Mouse (Mus musculus): ENCODE measurements at regions not wholly inside any gene's neighbourhood (a gene's known extent, or its start where the extent isn't known, plus 50 kb on each side); places are given as distances from the start of the nearest gene placed in this dataset.

DNA sequence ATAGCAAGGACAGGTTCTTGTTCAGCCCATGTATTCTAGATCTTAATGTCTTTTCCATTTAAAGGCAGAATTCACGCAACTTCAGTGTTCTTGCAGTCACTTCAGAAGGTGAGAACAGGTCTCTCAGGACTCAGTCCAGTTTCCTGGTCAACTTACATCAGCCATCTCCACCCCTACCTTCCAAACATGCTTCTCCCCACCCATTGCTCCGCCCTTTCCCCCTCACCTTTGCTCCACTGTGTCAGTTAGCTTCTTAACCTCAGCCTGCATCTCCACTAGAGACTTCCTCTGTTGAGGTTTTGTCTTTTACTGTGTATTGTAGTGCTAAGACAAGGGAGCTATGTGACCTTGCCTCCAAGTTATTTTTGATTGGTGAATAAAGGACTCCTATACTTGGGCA, 127.0 kb upstream of the Dyrk2 start:
- Histone ChIP-seq H3K9me3 (ENCODE audit: control insufficient read depth, low read length) (no peaks in the 10 kb centered on the region), H3K9ac (replicated peaks) (no peak overlapping the region), H3K4me2 (ENCODE audit: low read depth) (no peak overlapping the region), H3K36me3 (replicated peaks; ENCODE audit: control insufficient read depth, insufficient read depth, low read depth) (no peaks in the 10 kb centered on the region), H3K27ac (no peak overlapping the region), H3K4me3 (ENCODE audit: insufficient read depth in 1 of 2, low read depth in 2 of 2, low read length in 2 of 2) (no peak overlapping the region), H3K4me1 (replicated peaks; ENCODE audit: control insufficient read depth in 2 of 2, insufficient read depth in 2 of 2, low read length in 1 of 2) (0 out of 4 replicates have a peak, but pooled peaks cover 0 to 2% of the 10 kb centered on the region in 2 experiments), H3K27me3 (ENCODE audit: control insufficient read depth, insufficient read depth, low read length) (no peaks in the 10 kb centered on the region)
- ATAC-seq (ENCODE audit: insufficient read depth): no peak
- no peak for TF ChIP-seq EP300 (IDR thresholded peaks at IDR 0.05; ENCODE audit: low read depth)
- TF ChIP-seq CTCF (IDR thresholded peaks at IDR 0.05; ENCODE audit: low read depth): no peak
- WGBS (ENCODE audit: insufficient replicate concordance): 58% methylated on average over 2 of the region's 2 CpGs
- DNase-seq (ENCODE audit: low read depth in 3 of 3, low spot score in 3 of 3): no peak

DNA sequence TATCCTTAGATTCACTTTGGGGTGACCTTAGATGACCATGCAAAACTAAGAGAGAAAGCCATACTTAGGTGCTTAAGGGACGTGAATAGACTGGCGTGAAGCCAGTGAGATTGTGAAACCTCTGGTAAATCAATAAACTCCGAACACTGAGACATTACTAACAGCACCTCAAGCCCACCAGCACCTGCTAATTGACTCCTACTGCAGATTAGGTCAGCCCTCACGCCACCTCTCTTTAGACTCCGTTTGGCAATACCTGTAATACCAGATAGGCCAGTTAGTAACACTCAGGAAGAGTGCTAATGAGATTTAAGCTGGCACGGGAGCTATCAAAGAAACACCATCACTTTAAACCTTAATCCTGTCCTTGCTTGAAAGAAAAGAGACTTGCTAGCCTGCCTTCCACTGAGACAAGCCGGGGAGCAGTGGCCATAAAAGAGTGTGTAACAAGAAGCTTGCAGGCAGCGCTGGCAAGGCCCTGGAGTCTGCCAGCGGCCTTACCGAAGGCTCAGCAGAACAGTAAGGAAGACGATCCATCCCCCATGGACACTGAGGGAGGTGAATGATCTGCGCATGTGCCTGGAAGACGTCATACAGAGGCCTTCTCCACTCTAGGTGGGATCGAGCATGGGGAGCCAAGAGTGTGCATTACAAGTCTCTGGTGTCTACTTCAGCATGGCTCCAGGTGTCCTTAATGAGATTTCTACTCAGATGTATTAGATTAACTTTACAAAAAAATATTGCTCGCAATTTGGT, 124.0 kb upstream of the Dyrk2 start:
- H3K27ac ChIP-seq: no peak overlapping the region
- no peaks in the 10 kb centered on the region for H3K36me3 ChIP-seq (replicated peaks; ENCODE audit: control insufficient read depth, insufficient read depth, low read depth)
- H3K9ac ChIP-seq (replicated peaks): no peak overlapping the region
- no peak overlapping the region for H3K4me2 ChIP-seq (ENCODE audit: low read depth)
- no peaks in the 10 kb centered on the region for H3K27me3 ChIP-seq (ENCODE audit: control insufficient read depth, insufficient read depth, low read length)
- 61% methylated on average over 15 of the region's 15 CpGs for WGBS (ENCODE audit: insufficient replicate concordance)
- H3K4me1 ChIP-seq (replicated peaks; ENCODE audit: control insufficient read depth in 2 of 2, insufficient read depth in 2 of 2, low read length in 1 of 2): 0 out of 4 replicates have a peak, but pooled peaks cover 0 to 2% of the 10 kb centered on the region in 2 experiments
- H3K9me3 ChIP-seq (ENCODE audit: control insufficient read depth, low read length): no peaks in the 10 kb centered on the region
- TF ChIP-seq EP300 (IDR thresholded peaks at IDR 0.05; ENCODE audit: low read depth) (no peak), CTCF (IDR thresholded peaks at IDR 0.05; ENCODE audit: low read depth) (no peak)
- H3K4me3 ChIP-seq (ENCODE audit: insufficient read depth in 1 of 2, low read depth in 2 of 2, low read length in 2 of 2): no peak overlapping the region
- DNase-seq (ENCODE audit: low read depth in 3 of 3, low spot score in 3 of 3) (no peak), ATAC-seq (ENCODE audit: insufficient read depth) (no peak)

- Histone ChIP-seq H3K27me3 (ENCODE audit: control insufficient read depth, insufficient read depth, low read length) (no peaks in the 10 kb centered on the region), H3K36me3 (replicated peaks; ENCODE audit: control insufficient read depth, insufficient read depth, low read depth) (no peaks in the 10 kb centered on the region), H3K27ac (no peak overlapping the region), H3K9me3 (ENCODE audit: control insufficient read depth, low read length) (no peaks in the 10 kb centered on the region), H3K4me3 (ENCODE audit: insufficient read depth in 1 of 2, low read depth in 2 of 2, low read length in 2 of 2) (no peak overlapping the region), H3K9ac (replicated peaks) (no peak overlapping the region), H3K4me1 (replicated peaks; ENCODE audit: control insufficient read depth in 2 of 2, insufficient read depth in 2 of 2, low read length in 1 of 2) (no peaks in the 10 kb centered on the region), H3K4me2 (ENCODE audit: low read depth) (no peak overlapping the region)
- no peak for DNase-seq (ENCODE audit: low read depth in 3 of 3, low spot score in 3 of 3)
- no peak for ATAC-seq (ENCODE audit: insufficient read depth)
- WGBS (ENCODE audit: insufficient replicate concordance): 67% methylated on average over 7 of the region's 7 CpGs
- TF ChIP-seq EP300 (IDR thresholded peaks at IDR 0.05; ENCODE audit: low read depth) (no peak), CTCF (IDR thresholded peaks at IDR 0.05; ENCODE audit: low read depth) (no peak)
Observed at GRCm38 (mm10) chr10:118991213-118991612, 121.2 kb upstream of the Dyrk2 start.

DNA sequence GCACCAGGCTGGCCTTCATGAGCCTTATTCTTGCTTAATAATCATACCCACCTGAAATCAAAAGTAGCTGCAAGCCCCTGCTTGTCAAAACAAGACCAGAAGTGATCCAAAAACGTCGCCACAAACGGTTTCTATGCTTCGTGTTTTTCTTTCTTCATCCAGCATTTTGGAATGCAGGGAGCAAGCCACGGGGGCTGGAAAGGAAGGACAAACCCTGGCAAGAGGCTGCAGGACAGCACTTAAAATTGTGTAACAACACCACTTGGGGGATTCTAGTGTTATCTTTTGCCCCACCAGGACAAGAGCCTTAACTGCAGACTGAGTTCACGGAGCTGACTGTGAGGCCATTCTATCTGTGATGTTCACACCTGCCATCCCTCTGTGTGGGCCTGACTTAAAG, 120.5 kb upstream of the Dyrk2 start:
- DNase-seq (ENCODE audit: low read depth in 3 of 3, low spot score in 3 of 3): no peak
- Histone ChIP-seq H3K9me3 (ENCODE audit: control insufficient read depth, low read length) (no peaks in the 10 kb centered on the region), H3K27ac (no peak overlapping the region), H3K27me3 (ENCODE audit: control insufficient read depth, insufficient read depth, low read length) (no peaks in the 10 kb centered on the region), H3K36me3 (replicated peaks; ENCODE audit: control insufficient read depth, insufficient read depth, low read depth) (no peaks in the 10 kb centered on the region), H3K4me2 (ENCODE audit: low read depth) (no peak overlapping the region), H3K4me3 (ENCODE audit: insufficient read depth in 1 of 2, low read depth in 2 of 2, low read length in 2 of 2) (no peak overlapping the region), H3K9ac (replicated peaks) (no peak overlapping the region), H3K4me1 (replicated peaks; ENCODE audit: control insufficient read depth in 2 of 2, insufficient read depth in 2 of 2, low read length in 1 of 2) (no peaks in the 10 kb centered on the region)
- ATAC-seq (ENCODE audit: insufficient read depth): no peak
- TF ChIP-seq EP300 (IDR thresholded peaks at IDR 0.05; ENCODE audit: low read depth) (no peak), CTCF (IDR thresholded peaks at IDR 0.05; ENCODE audit: low read depth) (no peak)
- 51% methylated on average over 6 of the region's 6 CpGs for WGBS (ENCODE audit: insufficient replicate concordance)

DNA sequence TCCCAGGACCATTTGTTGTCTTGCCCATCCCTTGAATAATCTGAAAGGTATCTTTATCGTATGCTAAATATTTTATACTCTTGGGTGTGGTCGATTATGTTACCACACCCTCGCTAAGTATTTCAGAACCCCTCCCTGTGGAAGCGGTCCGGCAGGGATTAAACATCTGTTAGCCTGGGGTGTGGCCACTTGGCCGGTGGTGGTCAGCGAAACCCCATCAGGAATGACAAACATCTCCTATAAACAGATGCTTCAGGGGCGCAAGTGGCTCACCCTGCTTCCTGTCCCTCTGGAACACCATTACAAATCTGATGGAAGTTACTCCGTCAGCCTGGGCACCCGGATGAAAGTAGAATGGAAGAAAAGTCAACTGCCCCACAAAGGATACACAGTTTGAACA, 119.8 kb upstream of the Dyrk2 start:
- Histone ChIP-seq H3K9me3 (ENCODE audit: control insufficient read depth, low read length) (no peaks in the 10 kb centered on the region), H3K4me2 (ENCODE audit: low read depth) (no peak overlapping the region), H3K36me3 (replicated peaks; ENCODE audit: control insufficient read depth, insufficient read depth, low read depth) (no peaks in the 10 kb centered on the region), H3K27ac (no peak overlapping the region), H3K9ac (replicated peaks) (no peak overlapping the region), H3K27me3 (ENCODE audit: control insufficient read depth, insufficient read depth, low read length) (no peaks in the 10 kb centered on the region), H3K4me3 (ENCODE audit: insufficient read depth in 1 of 2, low read depth in 2 of 2, low read length in 2 of 2) (no peak overlapping the region), H3K4me1 (replicated peaks; ENCODE audit: control insufficient read depth in 2 of 2, insufficient read depth in 2 of 2, low read length in 1 of 2) (no peaks in the 10 kb centered on the region)
- WGBS (ENCODE audit: insufficient replicate concordance): 58% methylated on average over 10 of the region's 10 CpGs
- DNase-seq (ENCODE audit: low read depth in 3 of 3, low spot score in 3 of 3) (no peak), ATAC-seq (ENCODE audit: insufficient read depth) (no peak)
- TF ChIP-seq EP300 (IDR thresholded peaks at IDR 0.05; ENCODE audit: low read depth) (no peak), CTCF (IDR thresholded peaks at IDR 0.05; ENCODE audit: low read depth) (no peak)
